Mouse (Mus musculus): Measurements from ENCODE around the gene Dpp6. TPM values are rescaled to one million over a fixed set of nuclear protein-coding genes. Genes with fewer than 3 reads are reported as not detected.

Dpp6 gene
- 3.7 TPM for polyA plus RNA-seq (2014; fragmentation: Illumina TruSeq; extraction: RNeasy Lipid Tissue Mini Kit (QIAGEN cat#74804))

GRCm38 (mm10) chr5:26816975-26817941, at the start of gene Dpp6:
Dpp6 (plus strand) TSS chr5:26817203.

DNA sequence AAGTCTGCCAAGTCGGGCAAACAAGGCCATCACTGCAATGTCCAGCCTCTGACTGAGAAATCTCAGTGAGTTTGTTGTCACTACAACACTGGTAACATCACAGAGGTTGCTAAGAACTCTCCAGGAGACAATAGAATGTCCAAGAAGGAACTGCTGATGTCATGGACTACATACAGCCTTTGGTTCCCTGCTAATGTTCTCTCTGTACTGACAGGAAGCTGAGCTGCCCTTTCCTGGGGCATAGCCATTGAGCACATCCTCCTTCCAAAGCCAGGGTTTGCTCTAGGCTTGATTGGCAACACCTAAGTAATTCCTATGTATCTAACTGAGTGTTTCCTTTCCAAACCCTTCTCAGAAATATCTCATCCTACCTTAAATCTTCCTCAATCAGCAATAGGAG, 684.3 kb downstream of the Dpp6 start, which contains the start of gene Speer4b:
TSS of gene Speer4b (minus strand) at position 101 of the 400 bp plus-strand sequence.

All from ovary, adult 10 weeks (tissue).